Mouse (Mus musculus): ENCODE data around the gene Egfl7.

The Egfl7 gene

DNA sequence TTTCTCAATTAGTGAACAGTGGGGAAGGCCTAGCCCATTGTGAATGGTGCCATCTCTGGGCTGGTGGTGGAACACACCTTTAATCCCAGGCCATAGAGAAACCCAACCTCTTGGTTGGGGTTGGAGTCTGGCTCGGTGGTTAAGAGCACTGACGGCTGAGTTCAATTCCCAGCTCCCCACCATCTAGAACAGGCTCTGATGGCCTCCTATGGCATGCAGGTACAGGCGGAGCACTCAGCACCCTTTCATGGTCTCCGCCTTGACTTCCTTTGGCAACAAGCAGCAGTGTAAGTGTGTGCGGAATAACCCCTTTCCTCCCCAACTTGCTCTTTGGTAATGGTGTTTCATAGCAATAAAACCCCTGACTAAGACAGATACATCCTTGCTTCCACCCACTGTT lies 58.8 kb downstream of the Egfl7 start:
- peak in 1 of 2 experiments; percentile 54 for DNase-seq (ENCODE audit: low spot score in 2 of 2)

DNA sequence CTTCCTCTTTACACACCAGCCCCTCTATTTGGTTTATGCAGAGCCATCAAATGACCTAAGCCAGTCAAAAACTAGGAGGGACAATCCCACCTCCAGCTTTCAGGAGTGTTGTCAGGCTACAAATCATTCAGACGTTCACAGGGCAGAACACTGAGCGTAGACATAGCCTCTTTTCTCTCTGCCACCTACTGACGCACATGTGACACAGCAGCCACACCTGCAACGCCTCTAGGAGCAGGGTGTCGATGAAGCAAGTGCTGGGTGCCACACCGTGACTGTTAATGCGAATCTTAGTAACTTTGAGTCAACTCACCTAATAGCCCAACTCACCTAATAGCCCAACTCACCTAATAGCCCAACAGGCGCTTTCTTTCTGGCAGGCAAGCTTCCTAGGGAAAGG lies 59.3 kb downstream of the Egfl7 start:
- peak; percentile 59 to 75 for DNase-seq (ENCODE audit: low spot score in 2 of 2)

DNA sequence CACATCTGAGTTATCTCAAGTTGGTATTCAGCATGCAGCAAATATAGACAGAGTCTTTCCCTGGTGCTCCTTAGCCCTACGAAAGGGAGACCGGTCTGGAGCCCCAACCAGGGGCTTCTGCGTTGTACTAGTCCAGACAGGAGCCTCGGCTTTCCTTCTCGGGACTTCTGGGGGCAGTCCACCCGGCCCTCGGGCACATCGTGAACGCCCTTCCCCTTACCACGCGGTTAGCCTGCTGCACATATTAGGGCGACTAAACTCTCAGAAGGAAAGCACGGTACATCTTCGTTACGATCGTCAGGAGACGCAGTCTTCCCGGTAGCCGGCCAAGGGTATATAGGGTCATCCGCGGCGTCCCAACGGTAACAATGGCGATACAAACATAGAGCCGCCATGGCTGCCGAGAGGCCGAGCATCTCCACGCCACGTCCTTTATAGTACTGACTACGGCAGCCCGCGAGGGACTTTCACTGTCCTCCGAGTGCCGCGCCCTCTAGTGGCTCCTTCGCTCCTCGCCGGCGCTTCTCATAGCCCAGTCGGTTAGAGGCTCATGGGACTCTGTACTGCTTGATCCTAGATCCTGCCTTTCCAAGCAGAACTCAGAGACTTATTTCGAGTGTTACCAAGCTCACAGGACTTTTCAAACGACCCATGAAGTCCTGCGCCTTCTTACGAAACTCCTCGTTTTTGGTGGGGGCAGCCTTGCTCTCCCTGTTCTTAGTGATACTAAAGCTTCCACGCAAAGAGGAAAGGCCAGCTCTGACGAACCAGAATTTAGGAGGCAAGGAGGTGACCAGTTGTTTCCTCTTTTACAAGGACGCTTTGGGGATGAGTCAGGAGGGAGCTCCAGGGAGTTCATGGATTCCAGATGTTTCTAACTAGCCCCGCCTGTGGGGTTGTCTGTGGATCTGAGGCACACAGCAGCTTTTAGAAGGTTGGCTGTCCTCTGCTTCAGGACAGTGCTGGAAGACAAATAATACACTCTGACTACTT lies 60.3 kb downstream of the Egfl7 start:
- DNase-seq (ENCODE audit: low spot score in 2 of 2): peak; percentile 94 to 99

DNA sequence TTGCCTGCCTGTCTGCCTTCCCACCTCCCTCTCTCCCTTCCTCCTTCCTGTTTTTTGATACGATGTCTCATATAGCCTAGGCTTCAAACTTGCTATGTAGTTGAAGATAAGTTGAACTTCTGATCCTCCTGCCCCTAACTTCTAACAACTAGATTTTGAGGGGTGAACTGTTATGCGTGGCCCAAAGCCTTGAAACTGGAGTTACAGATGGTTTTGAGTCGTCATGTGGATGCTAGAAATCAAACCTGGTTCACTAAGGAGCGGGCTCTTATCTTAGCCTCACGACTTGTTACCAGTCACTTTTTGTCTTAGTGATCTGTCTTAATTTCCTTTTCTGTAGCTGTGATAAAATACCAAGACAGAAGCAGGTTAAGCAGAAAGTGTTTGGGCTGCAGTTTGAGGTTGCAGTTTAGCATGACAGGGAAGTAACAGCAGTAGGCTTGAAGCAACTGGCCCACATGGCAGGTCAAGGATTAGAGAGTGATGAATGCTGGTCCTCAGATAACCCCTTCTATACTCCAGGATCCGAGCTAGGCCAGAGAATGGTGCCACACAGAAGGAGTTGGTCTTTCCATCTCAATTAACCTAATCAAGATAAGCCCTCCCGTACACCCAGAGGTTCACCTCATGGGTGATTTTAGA lies 61.3 kb downstream of the Egfl7 start:
- no peak for DNase-seq (ENCODE audit: low spot score in 2 of 2)
